10 mouse cellular contexts compared by ENCODE assay signal in the genomic region with DNA sequence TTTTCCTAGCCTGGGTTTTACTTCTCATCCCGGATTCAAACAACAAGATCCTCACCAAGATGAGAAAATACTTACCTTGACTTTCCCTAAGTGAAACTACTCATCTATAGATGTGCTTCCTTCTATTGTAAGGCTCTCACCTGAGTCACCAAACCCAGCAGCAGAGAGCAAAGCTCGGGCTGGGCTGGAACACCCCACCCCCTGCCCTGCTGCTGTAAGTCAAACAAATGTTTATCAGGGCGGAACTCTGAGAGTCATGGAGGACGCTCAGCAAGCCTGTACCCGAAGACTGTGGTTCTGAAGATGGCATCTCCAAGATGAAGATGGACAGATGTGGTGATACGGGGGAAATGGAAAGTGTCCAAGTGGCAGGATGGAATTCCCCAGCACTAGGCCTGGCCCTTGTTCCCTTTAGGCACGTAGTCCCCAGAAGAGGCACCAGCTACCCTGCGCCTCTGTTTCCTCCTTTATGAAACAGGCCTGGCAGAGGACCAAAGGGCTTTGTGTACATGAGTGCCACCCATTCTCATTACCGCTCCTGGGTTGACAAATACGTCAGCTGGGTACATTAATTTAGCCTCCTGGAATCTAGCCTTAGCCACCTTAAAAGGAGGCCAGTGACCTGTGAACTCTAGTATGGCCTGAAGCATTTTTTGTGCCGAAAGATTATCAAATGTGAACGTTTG. TPM values are rescaled to one million over a fixed set of nuclear protein-coding genes. Genes with fewer than 3 reads are reported as not detected.
DNase-seq lines count a peak whose midpoint lies in the region; ATAC-seq and TF ChIP-seq lines count a peak whose summit lies in the region.
"Had no signal": no experiment of that assay in that cellular context is flagged by ENCODE, and none has a peak within 500 bp of the region (broad histone marks: within the 10 kb centered on the region; RNA-seq: fewer than 3 reads in every experiment).

No protein-coding gene starts in this region.

- H3K9ac ChIP-seq in kidney, embryonic 16.5 days (replicated peaks; ENCODE audit: low read length) = no peak overlapping the region
- H3K9ac ChIP-seq in midbrain, postnatal 0 days (replicated peaks; ENCODE audit: low read length, poor library complexity, severe bottlenecking) = no peak overlapping the region
- H3K9ac ChIP-seq: heart, embryonic 12.5 days; limb, embryonic 15.5 days had no signal

- intact Hi-C loops in gastrocnemius, adult 2 months (cut with DNase I) = no loop called here

- no peaks in the 10 kb centered on the region for H3K36me3 ChIP-seq in kidney, embryonic 16.5 days (ENCODE audit: insufficient read depth, low read length)
- H3K36me3 ChIP-seq in midbrain, postnatal 0 days (ENCODE audit: insufficient read depth, low read length) = no peaks in the 10 kb centered on the region
- H3K36me3 ChIP-seq: heart, embryonic 12.5 days; limb, embryonic 15.5 days had no signal

- no peak for DNase-seq in gastrocnemius, adult 2 months
- DNase-seq in gastrocnemius, adult 18-20 months (ENCODE audit: low spot score) = no peak
- peak; percentile 81 for DNase-seq in lung, postnatal 14 days
- no peak for DNase-seq in layer of hippocampus, postnatal 25 days (ENCODE audit: extremely low spot score in 1 of 2, low spot score in 1 of 2)
- DNase-seq in midbrain, postnatal 0 days (ENCODE audit: low spot score) = no peak
- no peak for DNase-seq in retina, embryonic 14.5 days (ENCODE audit: low spot score)

- no peak for TF ChIP-seq CTCF in gastrocnemius, adult 2 months (IDR thresholded peaks at IDR 0.05)
- no peak for TF ChIP-seq CTCF in midbrain, postnatal 0 days (IDR thresholded peaks at IDR 0.05)

- H3K27me3 ChIP-seq in kidney, embryonic 16.5 days (ENCODE audit: insufficient read depth, low read length) = no peaks in the 10 kb centered on the region
- H3K27me3 ChIP-seq in midbrain, postnatal 0 days (ENCODE audit: insufficient read depth, low read length) = no peaks in the 10 kb centered on the region
- H3K27me3 ChIP-seq: heart, embryonic 12.5 days; limb, embryonic 15.5 days had no signal

- peak overlapping the region; percentile 67 for H3K27ac ChIP-seq in gastrocnemius, adult 2 months
- H3K27ac ChIP-seq in kidney, embryonic 16.5 days (ENCODE audit: low read length) = peak overlapping the region; percentile 64; the same call in 1 of the 2 replicates
- no peak overlapping the region for H3K27ac ChIP-seq in midbrain, postnatal 0 days (ENCODE audit: low read depth, low read length)
- H3K27ac ChIP-seq: limb, embryonic 15.5 days had no signal

- peak; percentile 44 for ATAC-seq in granulocyte monocyte progenitor cell, adult 5-6 weeks (replicated peaks; ENCODE audit: poor library complexity, severe bottlenecking)
- ATAC-seq in kidney, embryonic 16.5 days (ENCODE audit: low FRiP score, low TSS enrichment) = no peak
- no peak for ATAC-seq in midbrain, postnatal 0 days (ENCODE audit: low FRiP score)

- peaks cover 28% of the 10 kb centered on the region for H3K4me1 ChIP-seq in kidney, embryonic 16.5 days (ENCODE audit: insufficient read depth, low read length)
- no peaks in the 10 kb centered on the region for H3K4me1 ChIP-seq in midbrain, postnatal 0 days (ENCODE audit: insufficient read depth, low read length)

- no peak overlapping the region for H3K4me2 ChIP-seq in kidney, embryonic 16.5 days (replicated peaks; ENCODE audit: low read depth, low read length)
- H3K4me2 ChIP-seq in midbrain, postnatal 0 days (ENCODE audit: low read depth, low read length, poor library complexity, severe bottlenecking) = no peak overlapping the region
- H3K4me2 ChIP-seq: heart, embryonic 12.5 days; limb, embryonic 15.5 days had no signal

- 69% methylated on average over 12 of the region's 12 CpGs for WGBS in kidney, embryonic 16.5 days
- WGBS in midbrain, postnatal 0 days = 85% methylated on average over 12 of the region's 12 CpGs

- H3K9me3 ChIP-seq in kidney, embryonic 16.5 days (ENCODE audit: low read length) = peaks cover 2% of the 10 kb centered on the region; the same call in 1 of the 2 replicates
- no peaks in the 10 kb centered on the region for H3K9me3 ChIP-seq in midbrain, postnatal 0 days (ENCODE audit: low read length)
- H3K9me3 ChIP-seq: heart, embryonic 12.5 days; limb, embryonic 15.5 days had no signal

- H3K4me3 ChIP-seq in gastrocnemius, adult 2 months = no peak overlapping the region
- H3K4me3 ChIP-seq in kidney, embryonic 16.5 days (ENCODE audit: low read length) = no peak overlapping the region
- H3K4me3 ChIP-seq in midbrain, postnatal 0 days (ENCODE audit: low read depth, low read length) = no peak overlapping the region
- H3K4me3 ChIP-seq: heart, embryonic 12.5 days; limb, embryonic 15.5 days had no signal

RNA-seq across cellular contexts. Expression of a gene that starts 36.3 kb away (rescaled TPM):
- 10 to 100 TPM; 34.1 to 58.6 TPM for total RNA-seq in gastrocnemius, adult 2 months (2021)
- total RNA-seq in gastrocnemius, adult 18-20 months (2021) = 10 to 100 TPM; 43.7 to 52.6 TPM
- total RNA-seq in granulocyte monocyte progenitor cell, adult 5-6 weeks (2014; fragmentation: Nextera tagmentation) = 13.4 and 17.7 TPM in 2 replicates
- 18.0 and 27.9 TPM in 2 replicates for total RNA-seq in granulocyte monocyte progenitor cell, adult 5-6 weeks (2017)
- polyA plus RNA-seq in kidney, embryonic 16.5 days (2015; fragmentation: Nextera tagmentation; extraction: Ambion mirVana) = 18.0 and 19.6 TPM in 2 replicates
- total RNA-seq in layer of hippocampus, postnatal 25 days (2021) = 100 to 1,000 TPM; 145 to 152 TPM
- total RNA-seq in midbrain, postnatal 0 days (2014; rRNA removed) = 30.4 and 34.9 TPM in 2 replicates
- polyA plus RNA-seq in midbrain, postnatal 0 days (2015; fragmentation: Nextera tagmentation; extraction: Ambion mirVana) = 29.2 and 29.8 TPM in 2 replicates
